Mouse (Mus musculus) gonadal fat pad, adult 2 months (tissue): ENCODE measurements around the gene Vmn2r19. TPM values are rescaled to one million over a fixed set of nuclear protein-coding genes. Genes with fewer than 3 reads are reported as not detected.
"Not testable (repeated sequence)": the region's sequence is repeated elsewhere in the genome, so short reads cannot be mapped to it uniquely, and the experiment has no call there.

Experiments used
- DNase-seq: peaks from one replicate; pipeline ENCODE4 v3.0.0-alpha.2; 2012; ENCODE audit warnings: low read depth
- polyA plus RNA-seq: library from polyadenylated mRNA; depleted of rRNA; stranded (reverse); fragments of >200 nt; gene quantifications from 2 replicates; pipeline ENCODE4 v1.2.3, GENCODE M21; 2012; rRNA removed

The Vmn2r19 gene
- not detected in 2 replicates for polyA plus RNA-seq

GRCm38 (mm10) chr6:123308033-123308432, at the start of gene Vmn2r19:
Gene Vmn2r19 (plus strand): TSS chr6:123308333.
- no peak for DNase-seq

- DNase-seq = no peak
Observed at GRCm38 (mm10) chr6:123258946-123259345, 49.2 kb upstream of the Vmn2r19 start.

- no peak for DNase-seq
Observed at GRCm38 (mm10) chr6:123259889-123260603, 48.1 kb upstream of the Vmn2r19 start.

GRCm38 (mm10) chr6:123260868-123261267, 47.3 kb upstream of the Vmn2r19 start:
- no peak for DNase-seq

- DNase-seq = no peak
Observed at GRCm38 (mm10) chr6:123261555-123262161, 46.5 kb upstream of the Vmn2r19 start, which contains the start of gene Clec4d. Gene Clec4d (plus strand): TSS chr6:123262111.

GRCm38 (mm10) chr6:123264194-123264593, 43.9 kb upstream of the Vmn2r19 start:
- no peak for DNase-seq

GRCm38 (mm10) chr6:123265809-123266208, 42.3 kb upstream of the Vmn2r19 start:
- no peak for DNase-seq

- no peak for DNase-seq
Observed at GRCm38 (mm10) chr6:123266945-123267344, 41.2 kb upstream of the Vmn2r19 start.

- DNase-seq = no peak
Observed at GRCm38 (mm10) chr6:123279443-123279842, 28.7 kb upstream of the Vmn2r19 start.

GRCm38 (mm10) chr6:123286311-123286710, 21.8 kb upstream of the Vmn2r19 start:
- DNase-seq = no peak

- no peak for DNase-seq
Observed at GRCm38 (mm10) chr6:123288931-123289330, 19.2 kb upstream of the Vmn2r19 start.

- no peak for DNase-seq
Observed at GRCm38 (mm10) chr6:123289753-123290152, 18.4 kb upstream of the Vmn2r19 start, which contains the start of gene Clec4e. Gene Clec4e (minus strand): TSS chr6:123289870.

- no peak for DNase-seq
Observed at GRCm38 (mm10) chr6:123292751-123293400, 15.3 kb upstream of the Vmn2r19 start.

- not testable (repeated sequence) for DNase-seq
Observed at GRCm38 (mm10) chr6:123293509-123293908, 14.6 kb upstream of the Vmn2r19 start.

GRCm38 (mm10) chr6:123296687-123297086, 11.4 kb upstream of the Vmn2r19 start:
- no peak for DNase-seq

GRCm38 (mm10) chr6:123306315-123306714, 1.8 kb upstream of the Vmn2r19 start:
- DNase-seq = not testable (repeated sequence)

GRCm38 (mm10) chr6:123332503-123332902, 24.4 kb downstream of the Vmn2r19 start:
- DNase-seq = no peak

GRCm38 (mm10) chr6:123340093-123340492, 32.0 kb downstream of the Vmn2r19 start:
- no peak for DNase-seq

GRCm38 (mm10) chr6:123346141-123346540, 38.0 kb downstream of the Vmn2r19 start:
- DNase-seq = no peak
